Mouse (Mus musculus): Measurements from ENCODE around the gene Hnrnpf. TPM values are rescaled to one million over a fixed set of nuclear protein-coding genes. Genes with fewer than 3 reads are reported as not detected.

Gene Hnrnpf
- polyA plus RNA-seq (2012; rRNA removed): 141 and 143 TPM in 2 replicates

DNA sequence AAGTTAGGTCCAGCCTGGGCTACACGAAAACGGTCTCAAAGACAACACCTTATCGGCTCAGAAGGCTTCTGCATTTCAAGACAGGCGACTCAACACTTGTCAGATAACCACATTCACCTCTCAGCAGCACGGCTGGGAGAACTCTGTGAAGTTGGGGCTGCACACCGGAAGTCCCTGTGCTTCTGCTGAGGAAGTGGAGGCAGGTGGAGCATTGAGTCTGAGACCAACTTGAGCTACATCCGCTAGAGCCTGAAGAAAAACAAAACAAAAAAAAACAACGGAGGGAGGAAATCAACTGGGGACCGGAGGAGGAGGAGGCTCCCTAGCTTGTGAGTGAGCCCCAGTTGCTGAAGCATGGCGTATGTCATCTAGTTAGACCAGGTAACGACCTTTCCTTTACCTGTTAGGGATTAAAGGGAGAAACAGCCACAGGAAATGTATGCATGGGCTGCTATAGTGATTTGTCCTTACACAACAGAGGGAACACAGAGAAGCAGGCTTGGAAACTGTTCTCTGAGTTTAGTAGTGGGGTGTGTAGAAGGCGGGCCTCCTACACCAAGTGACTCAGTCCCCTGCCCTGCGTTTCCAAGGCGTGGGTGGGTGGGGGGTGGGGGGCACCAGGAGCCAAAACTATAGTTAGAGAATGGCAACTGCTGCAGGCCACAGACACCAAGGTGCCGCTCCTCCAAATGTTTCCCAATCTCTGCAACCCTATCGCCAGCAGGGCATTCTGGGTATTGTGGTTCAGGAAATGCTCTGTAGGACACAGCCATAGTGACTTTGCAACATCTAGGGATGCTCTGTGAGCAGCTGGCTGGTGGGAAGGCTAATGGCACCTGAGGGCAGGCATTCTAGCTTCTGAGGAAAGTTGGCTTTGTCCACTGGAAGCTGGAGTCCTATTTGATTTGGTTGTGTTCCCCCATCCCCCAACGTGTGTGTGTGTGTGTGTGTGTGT is at the start of gene Hnrnpf:
TSS of gene Hnrnpf (plus strand) at position 199 of the 955 bp plus-strand sequence.
- peaks cover 5% of the 10 kb centered on the region; the same call in 1 of the 2 replicates for H3K4me1 ChIP-seq (ENCODE audit: control insufficient read depth, insufficient read depth, insufficient read length)
- TF ChIP-seq POLR2A (IDR thresholded peaks at IDR 0.05; ENCODE audit: low read depth, low read length) (peak; percentile 27), CTCF (IDR thresholded peaks at IDR 0.05; ENCODE audit: extremely low read depth, insufficient read depth, insufficient read length, insufficient replicate concordance) (no peak)
- H3K27ac ChIP-seq (ENCODE audit: insufficient read depth, low read length): peak within 1 kb of the TSS; percentile 94
- no peaks in the 10 kb centered on the region for H3K36me3 ChIP-seq (ENCODE audit: control insufficient read depth, insufficient read depth, low read length)
- peak; percentile 80 to 85 for DNase-seq (ENCODE audit: low read depth in 1 of 2, low spot score in 2 of 2)
- 8% methylated on average over 17 of the region's 17 CpGs for WGBS
- peak within 1 kb of the TSS; percentile 56 for H3K4me3 ChIP-seq (ENCODE audit: extremely low read depth, insufficient read depth, insufficient read length)
- no peaks in the 10 kb centered on the region for H3K27me3 ChIP-seq (ENCODE audit: control insufficient read depth, insufficient read depth, low read length)

GRCm38 (mm10) chr6:117851747-117852146 is 48.4 kb upstream of the Hnrnpf start:
- 43% methylated on average over 2 of the region's 2 CpGs for WGBS
- no peak overlapping the region for H3K27ac ChIP-seq (ENCODE audit: insufficient read depth, low read length)
- H3K4me1 ChIP-seq (ENCODE audit: control insufficient read depth, insufficient read depth, insufficient read length): no peaks in the 10 kb centered on the region
- no peak for TF ChIP-seq POLR2A (IDR thresholded peaks at IDR 0.05; ENCODE audit: low read depth, low read length)
- no peak for TF ChIP-seq CTCF (IDR thresholded peaks at IDR 0.05; ENCODE audit: extremely low read depth, insufficient read depth, insufficient read length, insufficient replicate concordance)
- DNase-seq (ENCODE audit: low read depth in 1 of 2, low spot score in 2 of 2): no peak
- 0 out of 2 replicates have a peak, but pooled peaks cover 2% of the 10 kb centered on the region for H3K36me3 ChIP-seq (ENCODE audit: control insufficient read depth, insufficient read depth, low read length)
- no peaks in the 10 kb centered on the region for H3K27me3 ChIP-seq (ENCODE audit: control insufficient read depth, insufficient read depth, low read length)
- no peak overlapping the region for H3K4me3 ChIP-seq (ENCODE audit: extremely low read depth, insufficient read depth, insufficient read length)

DNA sequence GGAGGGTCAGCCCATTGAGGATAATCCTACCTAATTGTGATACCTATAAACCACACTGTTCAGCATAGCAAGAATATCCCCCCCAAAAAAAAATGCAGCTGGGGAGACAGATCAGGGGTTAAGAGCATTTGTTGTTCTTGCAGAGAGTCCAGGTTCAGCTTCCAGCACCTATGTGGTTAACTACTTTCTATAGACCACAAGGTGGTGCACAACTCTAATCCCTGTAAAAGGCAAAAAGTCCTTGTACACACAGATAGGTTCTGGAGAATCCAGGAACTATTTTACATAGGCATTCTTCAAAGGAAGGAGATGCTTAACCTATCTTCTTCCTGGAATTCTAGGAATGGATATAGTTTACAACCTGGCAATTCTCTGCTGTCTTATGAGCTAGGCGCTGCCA is 42.1 kb upstream of the Hnrnpf start:
- no peak overlapping the region for H3K4me3 ChIP-seq (ENCODE audit: extremely low read depth, insufficient read depth, insufficient read length)
- WGBS: 93% methylated on average over 1 of the region's 1 CpGs
- H3K27ac ChIP-seq (ENCODE audit: insufficient read depth, low read length): no peak overlapping the region
- H3K36me3 ChIP-seq (ENCODE audit: control insufficient read depth, insufficient read depth, low read length): no peaks in the 10 kb centered on the region
- H3K4me1 ChIP-seq (ENCODE audit: control insufficient read depth, insufficient read depth, insufficient read length): no peaks in the 10 kb centered on the region
- no peak for DNase-seq (ENCODE audit: low read depth in 1 of 2, low spot score in 2 of 2)
- no peaks in the 10 kb centered on the region for H3K27me3 ChIP-seq (ENCODE audit: control insufficient read depth, insufficient read depth, low read length)
- TF ChIP-seq CTCF (IDR thresholded peaks at IDR 0.05; ENCODE audit: extremely low read depth, insufficient read depth, insufficient read length, insufficient replicate concordance) (no peak), POLR2A (IDR thresholded peaks at IDR 0.05; ENCODE audit: low read depth, low read length) (no peak)

- TF ChIP-seq CTCF (IDR thresholded peaks at IDR 0.05; ENCODE audit: extremely low read depth, insufficient read depth, insufficient read length, insufficient replicate concordance) (no peak), POLR2A (IDR thresholded peaks at IDR 0.05; ENCODE audit: low read depth, low read length) (no peak)
- DNase-seq (ENCODE audit: low read depth in 1 of 2, low spot score in 2 of 2): no peak
- 74% methylated on average over 6 of the region's 6 CpGs for WGBS
- H3K27ac ChIP-seq (ENCODE audit: insufficient read depth, low read length): no peak within 1 kb of the TSS
- no peaks in the 10 kb centered on the region for H3K27me3 ChIP-seq (ENCODE audit: control insufficient read depth, insufficient read depth, low read length)
- H3K36me3 ChIP-seq (ENCODE audit: control insufficient read depth, insufficient read depth, low read length): no peaks in the 10 kb centered on the region
- H3K4me3 ChIP-seq (ENCODE audit: extremely low read depth, insufficient read depth, insufficient read length): peak within 1 kb of the TSS; percentile 61
- H3K4me1 ChIP-seq (ENCODE audit: control insufficient read depth, insufficient read depth, insufficient read length): peaks cover 4% of the 10 kb centered on the region
Measured at GRCm38 (mm10) chr6:117861848-117862247, 38.3 kb upstream of the Hnrnpf start, which contains the start of gene Zfp239. Zfp239 (plus strand) TSS chr6:117862100.

GRCm38 (mm10) chr6:117862465-117862864 is 37.7 kb upstream of the Hnrnpf start:
- H3K4me1 ChIP-seq (ENCODE audit: control insufficient read depth, insufficient read depth, insufficient read length): peaks cover 4% of the 10 kb centered on the region
- no peak for DNase-seq (ENCODE audit: low read depth in 1 of 2, low spot score in 2 of 2)
- no peaks in the 10 kb centered on the region for H3K27me3 ChIP-seq (ENCODE audit: control insufficient read depth, insufficient read depth, low read length)
- no peak for TF ChIP-seq POLR2A (IDR thresholded peaks at IDR 0.05; ENCODE audit: low read depth, low read length)
- TF ChIP-seq CTCF (IDR thresholded peaks at IDR 0.05; ENCODE audit: extremely low read depth, insufficient read depth, insufficient read length, insufficient replicate concordance): no peak
- WGBS: 64% methylated on average over 8 of the region's 8 CpGs
- H3K4me3 ChIP-seq (ENCODE audit: extremely low read depth, insufficient read depth, insufficient read length): no peak overlapping the region
- no peak overlapping the region for H3K27ac ChIP-seq (ENCODE audit: insufficient read depth, low read length)
- no peaks in the 10 kb centered on the region for H3K36me3 ChIP-seq (ENCODE audit: control insufficient read depth, insufficient read depth, low read length)

DNA sequence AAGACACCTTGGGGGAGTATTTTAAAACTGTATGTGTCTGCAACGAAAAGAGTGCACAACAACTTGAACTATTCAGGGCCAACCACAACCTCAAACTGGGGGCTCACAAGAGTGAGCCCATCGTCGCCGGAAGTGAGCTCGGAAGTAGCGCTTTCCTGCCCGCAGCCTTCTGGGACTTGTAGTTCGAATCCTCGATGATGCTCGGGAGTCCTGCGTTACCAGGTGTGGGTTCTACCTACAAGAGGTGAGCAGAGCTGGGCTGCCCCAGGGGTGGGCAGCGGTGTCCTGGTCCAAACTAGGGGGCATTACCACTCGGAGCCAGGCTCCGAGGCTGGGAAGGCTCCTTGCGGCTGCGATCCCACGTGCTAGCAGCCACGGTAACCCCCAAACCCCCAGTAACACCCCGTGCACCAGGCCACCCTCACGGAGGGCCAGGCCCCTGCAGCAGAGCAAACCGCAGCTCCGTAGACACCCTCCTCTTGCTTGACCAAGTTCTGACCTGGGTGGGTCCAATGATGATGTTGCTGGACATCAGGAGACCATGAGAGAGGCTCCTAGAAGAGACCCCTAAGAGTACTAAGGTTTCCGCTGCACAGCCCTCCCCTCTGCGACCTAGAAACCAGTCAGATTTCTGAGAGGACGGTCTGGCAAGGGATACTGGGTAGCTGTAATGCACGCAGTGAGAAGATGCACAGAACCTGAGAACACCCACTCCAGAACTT is 37.1 kb upstream of the Hnrnpf start:
- TF ChIP-seq CTCF (IDR thresholded peaks at IDR 0.05; ENCODE audit: extremely low read depth, insufficient read depth, insufficient read length, insufficient replicate concordance): no peak
- TF ChIP-seq POLR2A (IDR thresholded peaks at IDR 0.05; ENCODE audit: low read depth, low read length): no peak
- 1% methylated on average over 26 of the region's 26 CpGs for WGBS
- Histone ChIP-seq H3K4me1 (ENCODE audit: control insufficient read depth, insufficient read depth, insufficient read length) (peaks cover 4% of the 10 kb centered on the region), H3K4me3 (ENCODE audit: extremely low read depth, insufficient read depth, insufficient read length) (peak overlapping the region; percentile 61), H3K27ac (ENCODE audit: insufficient read depth, low read length) (no peak overlapping the region), H3K27me3 (ENCODE audit: control insufficient read depth, insufficient read depth, low read length) (no peaks in the 10 kb centered on the region), H3K36me3 (ENCODE audit: control insufficient read depth, insufficient read depth, low read length) (no peaks in the 10 kb centered on the region)
- peak in 1 of 2 experiments; percentile 63 for DNase-seq (ENCODE audit: low read depth in 1 of 2, low spot score in 2 of 2)
